Mouse (Mus musculus): Measurements from ENCODE around the gene Elmo2. TPM values are rescaled to one million over a fixed set of nuclear protein-coding genes. Genes with fewer than 3 reads are reported as not detected.
A peak's percentile ranks its signal among the peaks of the same experiment; 100 is the strongest.

Elmo2 gene
- polyA plus RNA-seq (2015; fragmentation: Nextera tagmentation; extraction: Ambion mirVana): 63.5 and 67.2 TPM in 2 replicates

DNA sequence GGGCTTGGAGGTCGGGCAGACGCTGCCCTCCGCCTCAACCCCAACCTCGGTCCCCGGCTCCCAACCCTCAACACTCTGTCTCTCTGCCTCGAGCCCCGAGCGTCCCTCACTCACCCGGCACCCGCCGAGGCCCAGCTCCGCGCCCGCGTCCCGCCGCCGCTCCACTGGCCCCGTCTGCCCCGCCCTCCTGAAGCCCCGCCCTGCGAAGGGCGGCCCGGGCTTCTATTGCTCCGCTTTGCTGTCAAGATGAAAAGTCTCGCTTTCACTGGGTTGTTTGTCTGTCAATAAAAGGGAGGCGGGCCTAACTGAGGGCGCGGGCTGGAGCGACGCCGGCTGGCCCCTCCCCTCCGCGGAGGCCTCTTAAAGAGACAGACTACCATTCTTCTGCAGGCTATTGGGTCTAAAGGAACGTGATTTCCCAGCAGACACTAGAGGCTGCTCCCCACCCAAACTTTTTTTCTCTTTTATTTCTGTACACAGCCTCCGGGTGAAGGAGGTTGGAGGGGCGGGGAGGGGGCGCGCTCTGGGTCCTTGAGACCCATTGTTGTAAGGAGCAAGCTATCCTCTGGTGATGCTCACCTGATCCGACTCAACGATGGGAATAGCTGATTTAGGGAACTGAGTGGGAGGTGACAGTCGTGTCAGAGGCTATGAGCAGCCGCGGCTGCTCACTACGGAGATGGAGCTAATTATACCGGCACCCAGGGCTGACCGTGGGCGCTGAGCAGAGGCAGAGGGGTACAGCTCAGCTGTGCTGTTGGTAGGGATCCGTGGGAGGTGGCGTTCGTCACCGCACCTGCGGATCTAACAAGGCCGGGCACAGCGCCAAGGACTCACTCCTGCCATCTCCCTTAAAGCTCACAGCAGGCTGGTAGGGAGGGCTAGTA lies at the start of gene Elmo2:
TSS of gene Elmo2 (minus strand) at position 176 of the 887 bp plus-strand sequence.
- WGBS: under 1% methylated on average over 55 of the region's 55 CpGs
- H3K4me1 ChIP-seq (ENCODE audit: control insufficient read depth, insufficient read depth, low read length): peaks cover 40% of the 10 kb centered on the region
- peak; percentile 96 for ATAC-seq

DNA sequence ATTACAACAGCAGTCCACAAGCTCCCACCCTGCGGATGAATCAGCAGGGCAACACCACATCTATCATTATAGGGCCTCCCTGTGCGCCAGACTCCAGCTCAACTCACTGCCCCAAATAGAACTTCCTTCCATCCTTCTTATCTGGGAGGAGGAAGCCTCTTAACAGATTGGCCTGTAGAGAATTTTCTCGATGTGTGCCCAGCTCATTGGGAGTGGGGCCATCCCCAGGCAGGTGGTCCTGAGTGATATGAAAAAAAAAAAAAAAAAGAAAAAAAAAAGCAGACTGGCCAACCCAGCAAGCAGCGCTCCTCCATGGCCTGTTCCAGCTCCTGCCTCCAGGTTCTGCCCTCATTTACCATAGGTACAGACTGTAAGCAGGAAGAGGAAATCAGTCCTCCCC lies 49.7 kb upstream of the Elmo2 start:
- peaks cover 21% of the 10 kb centered on the region for H3K36me3 ChIP-seq (ENCODE audit: control insufficient read depth, insufficient read depth, low read length)
- H3K9ac ChIP-seq (ENCODE audit: low read depth, low read length): no peak overlapping the region
- no peak for ATAC-seq
- H3K4me1 ChIP-seq (ENCODE audit: control insufficient read depth, insufficient read depth, low read length): no peaks in the 10 kb centered on the region
- no peak overlapping the region for H3K27ac ChIP-seq (ENCODE audit: low read length)
- H3K27me3 ChIP-seq (replicated peaks; ENCODE audit: control insufficient read depth, insufficient read depth, low read length): no peaks in the 10 kb centered on the region
- H3K4me2 ChIP-seq (ENCODE audit: low read depth, low read length): no peak overlapping the region
- H3K9me3 ChIP-seq (ENCODE audit: control insufficient read depth, low read length): no peaks in the 10 kb centered on the region; the same call in 1 of the 2 replicates
- no peak overlapping the region for H3K4me3 ChIP-seq (ENCODE audit: low read length)
- WGBS: 75% methylated on average over 4 of the region's 4 CpGs

More for the DNA sequence above, at the start of gene Elmo2:
- Histone ChIP-seq H3K27me3 (replicated peaks; ENCODE audit: control insufficient read depth, insufficient read depth, low read length) (no peaks in the 10 kb centered on the region), H3K4me3 (ENCODE audit: low read length) (peak within 1 kb of the TSS; percentile 89), H3K9ac (ENCODE audit: low read depth, low read length) (peak within 1 kb of the TSS; percentile 93), H3K9me3 (ENCODE audit: control insufficient read depth, low read length) (no peaks in the 10 kb centered on the region), H3K4me2 (ENCODE audit: low read depth, low read length) (peak within 1 kb of the TSS; percentile 89), H3K27ac (ENCODE audit: low read length) (peak within 1 kb of the TSS; percentile 64), H3K36me3 (ENCODE audit: control insufficient read depth, insufficient read depth, low read length) (no peaks in the 10 kb centered on the region)

DNA sequence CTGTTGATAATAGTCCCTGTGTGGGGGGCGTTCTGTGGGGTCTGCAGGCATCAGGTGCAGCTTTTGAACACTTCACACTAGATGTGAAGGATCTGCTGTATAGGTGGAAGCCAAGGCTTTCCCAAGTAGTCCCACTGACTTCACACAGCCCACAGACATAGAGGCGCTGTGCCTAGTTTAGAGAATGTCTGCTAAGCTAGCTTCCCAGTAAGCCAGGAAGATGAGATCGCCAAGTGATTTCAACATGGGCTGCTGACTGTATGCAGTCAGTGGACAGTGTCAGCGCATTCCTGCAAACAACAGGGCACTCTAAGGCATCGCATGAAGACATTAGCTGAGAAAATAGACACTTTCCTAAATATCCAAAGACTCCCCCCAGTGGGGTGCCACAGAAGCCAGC lies 49.2 kb upstream of the Elmo2 start:
- WGBS: 91% methylated on average over 5 of the region's 5 CpGs
- ATAC-seq: no peak

DNA sequence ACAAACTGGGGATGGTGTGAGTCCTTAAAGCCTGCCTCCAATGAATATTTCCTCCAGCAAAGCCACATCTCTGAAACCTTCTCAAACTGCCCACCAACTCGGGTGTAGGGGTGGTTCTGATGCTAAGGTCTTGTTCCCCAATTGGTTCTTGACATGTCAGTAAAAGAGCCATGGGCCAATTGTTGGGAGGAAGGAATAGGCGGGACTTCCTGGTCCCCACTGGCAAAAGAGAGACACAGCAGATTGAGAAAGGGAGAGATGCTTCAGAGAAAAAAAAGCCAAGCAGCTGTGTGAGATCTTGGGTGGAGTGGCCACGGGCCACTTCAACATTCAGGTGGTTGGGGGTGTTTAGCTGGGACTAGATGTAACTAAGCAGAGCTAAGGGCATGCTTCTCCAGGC lies 44.8 kb upstream of the Elmo2 start:
- no peak for ATAC-seq
- H3K9me3 ChIP-seq (ENCODE audit: control insufficient read depth, low read length): no peaks in the 10 kb centered on the region
- no peaks in the 10 kb centered on the region; the same call in 1 of the 2 replicates for H3K36me3 ChIP-seq (ENCODE audit: control insufficient read depth, insufficient read depth, low read length)
- 18% methylated on average over 3 of the region's 3 CpGs for WGBS
- H3K27me3 ChIP-seq (replicated peaks; ENCODE audit: control insufficient read depth, insufficient read depth, low read length): 0 out of 2 replicates have a peak, but pooled peaks cover 9% of the 10 kb centered on the region
- H3K27ac ChIP-seq (ENCODE audit: low read length): no peak overlapping the region
- no peak overlapping the region for H3K9ac ChIP-seq (ENCODE audit: low read depth, low read length)
- H3K4me1 ChIP-seq (ENCODE audit: control insufficient read depth, insufficient read depth, low read length): peaks cover 13% of the 10 kb centered on the region
- H3K4me3 ChIP-seq (ENCODE audit: low read length): no peak overlapping the region
- H3K4me2 ChIP-seq (ENCODE audit: low read depth, low read length): no peak overlapping the region

More for the DNA sequence above, 49.2 kb upstream of the Elmo2 start:
- Histone ChIP-seq H3K4me2 (ENCODE audit: low read depth, low read length) (no peak overlapping the region), H3K9ac (ENCODE audit: low read depth, low read length) (no peak overlapping the region), H3K4me1 (ENCODE audit: control insufficient read depth, insufficient read depth, low read length) (no peaks in the 10 kb centered on the region), H3K9me3 (ENCODE audit: control insufficient read depth, low read length) (no peaks in the 10 kb centered on the region), H3K27ac (ENCODE audit: low read length) (no peak overlapping the region), H3K4me3 (ENCODE audit: low read length) (no peak overlapping the region), H3K36me3 (ENCODE audit: control insufficient read depth, insufficient read depth, low read length) (peaks cover 15% of the 10 kb centered on the region), H3K27me3 (replicated peaks; ENCODE audit: control insufficient read depth, insufficient read depth, low read length) (no peaks in the 10 kb centered on the region)

DNA sequence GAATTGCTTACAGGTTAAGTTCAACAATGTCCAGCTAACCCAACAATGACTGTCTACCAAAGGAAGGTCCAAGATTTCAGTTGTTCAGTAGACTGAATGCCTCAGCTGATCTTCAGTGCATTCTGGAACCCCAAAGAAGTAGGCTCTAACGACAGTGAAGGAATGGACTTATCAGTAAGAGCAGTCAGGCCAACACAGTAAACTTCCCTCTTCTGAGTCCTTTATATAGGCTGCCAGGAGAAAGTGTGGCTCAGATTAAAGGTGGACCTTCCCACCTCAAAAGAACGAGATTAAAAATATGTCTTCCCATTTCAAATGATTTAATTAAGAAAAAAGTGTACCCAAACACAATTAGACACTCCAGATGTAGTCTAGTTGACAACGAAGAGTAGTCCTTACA lies 44.1 kb upstream of the Elmo2 start:
- peaks cover 13% of the 10 kb centered on the region for H3K4me1 ChIP-seq (ENCODE audit: control insufficient read depth, insufficient read depth, low read length)
- H3K4me3 ChIP-seq (ENCODE audit: low read length): no peak overlapping the region
- ATAC-seq: no peak
- H3K27ac ChIP-seq (ENCODE audit: low read length): no peak overlapping the region
- H3K9me3 ChIP-seq (ENCODE audit: control insufficient read depth, low read length): no peaks in the 10 kb centered on the region
- no peak overlapping the region for H3K4me2 ChIP-seq (ENCODE audit: low read depth, low read length)
- no peaks in the 10 kb centered on the region; the same call in 1 of the 2 replicates for H3K36me3 ChIP-seq (ENCODE audit: control insufficient read depth, insufficient read depth, low read length)
- no peak overlapping the region for H3K9ac ChIP-seq (ENCODE audit: low read depth, low read length)
- 0 out of 2 replicates have a peak, but pooled peaks cover 9% of the 10 kb centered on the region for H3K27me3 ChIP-seq (replicated peaks; ENCODE audit: control insufficient read depth, insufficient read depth, low read length)
- 76% methylated on average over 3 of the region's 3 CpGs for WGBS

DNA sequence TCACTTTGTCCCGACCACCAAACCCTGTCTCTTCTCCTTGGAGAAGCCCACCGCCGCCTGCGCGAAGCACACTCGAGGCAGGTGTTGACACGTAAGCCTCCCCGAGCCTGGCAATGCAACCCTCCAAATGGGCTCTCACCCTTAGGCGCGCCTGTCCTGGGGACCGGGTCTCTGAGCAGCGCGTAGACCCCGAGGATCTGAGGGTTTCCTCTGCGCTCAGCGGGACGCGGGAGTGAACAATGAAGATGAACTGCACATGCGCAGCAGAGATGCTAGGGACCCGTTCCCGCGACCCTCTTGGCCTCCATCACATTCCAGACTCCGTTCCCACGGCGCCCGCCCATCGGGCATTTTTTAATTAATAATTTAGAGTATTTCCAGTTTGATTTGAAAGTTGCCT lies 42.2 kb upstream of the Elmo2 start, which contains the start of gene Zfp663:
TSS of gene Zfp663 (minus strand) at position 234 of the 400 bp plus-strand sequence.
- Histone ChIP-seq H3K4me1 (ENCODE audit: control insufficient read depth, insufficient read depth, low read length) (peaks cover 13% of the 10 kb centered on the region), H3K9me3 (ENCODE audit: control insufficient read depth, low read length) (no peaks in the 10 kb centered on the region), H3K27me3 (replicated peaks; ENCODE audit: control insufficient read depth, insufficient read depth, low read length) (peaks cover 9% of the 10 kb centered on the region; the same call in 1 of the 2 replicates), H3K36me3 (ENCODE audit: control insufficient read depth, insufficient read depth, low read length) (no peaks in the 10 kb centered on the region), H3K4me2 (ENCODE audit: low read depth, low read length) (peak within 1 kb of the TSS; percentile 50), H3K27ac (ENCODE audit: low read length) (no peak within 1 kb of the TSS), H3K4me3 (ENCODE audit: low read length) (peak within 1 kb of the TSS; percentile 24), H3K9ac (ENCODE audit: low read depth, low read length) (no peak within 1 kb of the TSS; the same call in 1 of the 2 replicates)
- ATAC-seq: no peak
- WGBS: under 1% methylated on average over 27 of the region's 27 CpGs

DNA sequence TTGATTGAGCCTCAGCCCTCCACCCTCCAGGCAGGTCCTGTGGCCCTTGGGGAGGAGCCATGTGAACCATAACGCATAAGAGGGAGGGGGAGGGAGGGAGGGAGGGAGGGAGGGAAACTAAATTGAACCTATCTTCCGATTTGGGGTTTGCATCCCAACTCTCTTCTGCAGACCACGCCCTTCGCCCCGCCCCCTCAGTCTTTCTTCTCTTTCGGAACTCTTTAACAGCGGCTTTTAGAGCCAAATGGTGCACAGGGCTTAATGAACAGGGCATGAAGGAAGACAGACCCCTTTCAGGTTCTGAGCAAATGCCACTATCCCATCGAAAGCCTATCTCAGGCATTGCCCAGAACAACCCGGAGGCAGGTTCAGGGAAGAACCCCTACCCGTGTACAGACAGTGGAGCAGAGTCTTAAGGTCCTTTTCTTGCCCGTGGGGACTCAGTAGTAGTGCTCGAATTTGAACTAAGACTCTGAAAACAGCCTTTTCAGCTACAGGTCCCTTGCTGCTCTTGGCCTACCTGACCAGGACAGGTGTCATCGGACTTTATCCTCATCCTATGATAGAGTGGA lies 41.7 kb upstream of the Elmo2 start:
- Histone ChIP-seq H3K36me3 (ENCODE audit: control insufficient read depth, insufficient read depth, low read length) (no peaks in the 10 kb centered on the region), H3K4me1 (ENCODE audit: control insufficient read depth, insufficient read depth, low read length) (peaks cover 13% of the 10 kb centered on the region), H3K4me2 (ENCODE audit: low read depth, low read length) (peak overlapping the region; percentile 50), H3K27ac (ENCODE audit: low read length) (no peak overlapping the region), H3K27me3 (replicated peaks; ENCODE audit: control insufficient read depth, insufficient read depth, low read length) (peaks cover 9% of the 10 kb centered on the region; the same call in 1 of the 2 replicates), H3K4me3 (ENCODE audit: low read length) (peak overlapping the region; percentile 24), H3K9me3 (ENCODE audit: control insufficient read depth, low read length) (no peaks in the 10 kb centered on the region), H3K9ac (ENCODE audit: low read depth, low read length) (no peak overlapping the region; the same call in 1 of the 2 replicates)
- WGBS: 4% methylated on average over 13 of the region's 13 CpGs
- no peak for ATAC-seq

DNA sequence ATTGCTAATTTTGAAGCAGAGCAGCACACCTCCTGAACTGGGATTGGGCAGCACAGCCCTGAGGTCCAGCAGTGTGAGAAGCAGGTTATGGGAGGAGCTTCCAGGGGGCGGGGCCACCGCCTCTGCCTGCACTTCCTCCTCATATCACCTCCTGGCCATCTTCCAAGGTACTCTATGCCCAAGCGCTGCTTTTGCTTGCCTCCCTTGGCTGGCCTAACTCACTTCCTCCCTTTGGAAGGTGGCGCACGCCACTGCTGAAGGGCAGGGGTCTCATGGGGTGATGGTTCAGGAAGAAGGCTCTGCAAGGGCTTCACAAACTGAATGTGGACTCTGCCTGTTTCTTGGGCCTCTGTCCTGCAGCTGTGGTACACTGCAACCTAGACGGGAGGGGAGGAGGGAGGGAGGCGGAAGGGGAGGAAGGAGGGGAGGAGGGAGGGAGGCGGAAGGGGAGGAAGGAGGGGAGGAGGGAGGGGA lies 40.8 kb upstream of the Elmo2 start:
- H3K27ac ChIP-seq (ENCODE audit: low read length): no peak overlapping the region
- peaks cover 13% of the 10 kb centered on the region for H3K4me1 ChIP-seq (ENCODE audit: control insufficient read depth, insufficient read depth, low read length)
- 10% methylated on average over 5 of the region's 8 CpGs for WGBS
- 0 out of 2 replicates have a peak overlapping the region, but pooled peaks have one; percentile 33 for H3K9ac ChIP-seq (ENCODE audit: low read depth, low read length)
- H3K9me3 ChIP-seq (ENCODE audit: control insufficient read depth, low read length): no peaks in the 10 kb centered on the region
- peak overlapping the region; percentile 37; the same call in 1 of the 2 replicates for H3K4me2 ChIP-seq (ENCODE audit: low read depth, low read length)
- H3K4me3 ChIP-seq (ENCODE audit: low read length): peak overlapping the region; percentile 14; the same call in 1 of the 2 replicates
- ATAC-seq: peak; percentile 83
- peaks cover 9% of the 10 kb centered on the region; the same call in 1 of the 2 replicates for H3K27me3 ChIP-seq (replicated peaks; ENCODE audit: control insufficient read depth, insufficient read depth, low read length)
- H3K36me3 ChIP-seq (ENCODE audit: control insufficient read depth, insufficient read depth, low read length): no peaks in the 10 kb centered on the region

Data from intestine, embryonic 16.5 days (tissue).